In genomic region chr15:83563327-83563856, GRCm38 (mm10) we compare ENCODE assay signal across 8 mouse cellular contexts. TPM values are rescaled to one million over a fixed set of nuclear protein-coding genes. Genes with fewer than 3 reads are reported as not detected.
DNase-seq lines count a peak whose midpoint lies in the region; ATAC-seq and TF ChIP-seq lines count a peak whose summit lies in the region.

TSS of gene Tspo (plus strand) at chr15:83563592.
TSS of gene Mcat (minus strand) at chr15:83563787.

- ATAC-seq in hindbrain, embryonic 16.5 days, result peak; percentile 42; the same call in 1 of the 2 replicates
- ATAC-seq in liver, embryonic 12.5 days, result peak; percentile 84

- peak; percentile 37; the same call in 1 of the 2 replicates for TF ChIP-seq POLR2A in CH12.LX (IDR thresholded peaks at IDR 0.05; ENCODE audit: low read depth, low read length)

- no peak for TF ChIP-seq EP300 in CH12.LX (IDR thresholded peaks at IDR 0.05; ENCODE audit: low read length)

- peak within 1 kb of the TSS; percentile 75 for H3K9ac ChIP-seq in CH12.LX (ENCODE audit: insufficient read depth, low read depth)
- peak within 1 kb of the TSS; percentile 51 for H3K9ac ChIP-seq in hindbrain, embryonic 16.5 days (ENCODE audit: low read depth, low read length)
- H3K9ac ChIP-seq in liver, embryonic 12.5 days, result peak within 1 kb of the TSS; percentile 87

- peak within 1 kb of the TSS; percentile 93 for H3K4me2 ChIP-seq in CH12.LX (ENCODE audit: insufficient read depth, low read depth, poor library complexity, severe bottlenecking)
- H3K4me2 ChIP-seq in hindbrain, embryonic 16.5 days (ENCODE audit: low read length), result peak within 1 kb of the TSS; percentile 72
- peak within 1 kb of the TSS; percentile 94 for H3K4me2 ChIP-seq in liver, embryonic 12.5 days

- no peak for TF ChIP-seq RAD21 in CH12.LX (IDR thresholded peaks at IDR 0.05; ENCODE audit: low read depth, low read length)

- H3K36me3 ChIP-seq in CH12.LX (replicated peaks in 1 of 2; ENCODE audit: control insufficient read depth in 1 of 2, insufficient read depth in 1 of 2, low read length in 1 of 2), result no peaks in the 10 kb centered on the region
- H3K36me3 ChIP-seq in hindbrain, embryonic 16.5 days (ENCODE audit: control insufficient read depth, insufficient read depth, low read length), result no peaks in the 10 kb centered on the region
- H3K36me3 ChIP-seq in liver, embryonic 12.5 days, result no peaks in the 10 kb centered on the region

- no peak for DNase-seq in CH12.LX (ENCODE audit: extremely low read depth)
- DNase-seq in adrenal gland, postnatal 25 days, result peak; percentile 89
- peak; percentile 62 for DNase-seq in gastrocnemius, postnatal 10 days
- DNase-seq in naive thymus-derived CD4-positive, alpha-beta T cell, adult 2 months (ENCODE audit: low read depth), result peak; percentile 77
- peak; percentile 80 for DNase-seq in thymus, postnatal 25 days
- DNase-seq in frontal cortex, postnatal 36 days (ENCODE audit: low spot score in 2 of 2), result no peak

- WGBS in hindbrain, embryonic 16.5 days, result under 1% methylated on average over 28 of the region's 28 CpGs
- WGBS in liver, embryonic 12.5 days (ENCODE audit: insufficient replicate concordance), result under 1% methylated on average over 28 of the region's 28 CpGs

- dilution Hi-C loops in CH12.LX (cut with MboI; ENCODE audit: extremely low pct_ligation_motif_present, extremely low pct_unique_long_range_greater_than_20kb, low sequenced_read_pairs), result no loop called here

- TF ChIP-seq CTCF in CH12.LX (conservative IDR thresholded peaks at IDR 0.05 in 1 of 2, IDR thresholded peaks at IDR 0.05 in 1 of 2; ENCODE audit: low read depth in 2 of 2, low read length in 2 of 2), result no peak

- H3K9me3 ChIP-seq in CH12.LX (replicated peaks; ENCODE audit: low read length), result no peaks in the 10 kb centered on the region
- no peaks in the 10 kb centered on the region for H3K9me3 ChIP-seq in hindbrain, embryonic 16.5 days (ENCODE audit: control insufficient read depth, low read length)
- H3K9me3 ChIP-seq in liver, embryonic 12.5 days (replicated peaks), result no peaks in the 10 kb centered on the region

- H3K4me1 ChIP-seq in CH12.LX (ENCODE audit: control insufficient read depth in 1 of 2, insufficient read depth in 2 of 2), result peaks cover 5 to 35% of the 10 kb centered on the region in 2 experiments
- H3K4me1 ChIP-seq in hindbrain, embryonic 16.5 days (ENCODE audit: control insufficient read depth, insufficient read depth, low read depth, low read length), result peaks cover 12% of the 10 kb centered on the region
- H3K4me1 ChIP-seq in liver, embryonic 12.5 days, result peaks cover 72% of the 10 kb centered on the region

- H3K4me3 ChIP-seq in CH12.LX (replicated peaks in 1 of 3; ENCODE audit: low read depth in 2 of 3, low read length in 2 of 3, poor library complexity in 1 of 3), result peak within 1 kb of the TSS; percentile 62 to 79 (median 78)
- peak within 1 kb of the TSS; percentile 41 for H3K4me3 ChIP-seq in hindbrain, embryonic 16.5 days (ENCODE audit: low read length)
- peak within 1 kb of the TSS; percentile 78 for H3K4me3 ChIP-seq in liver, embryonic 12.5 days

- H3K27me3 ChIP-seq in CH12.LX (replicated peaks), result no peaks in the 10 kb centered on the region
- peaks cover 6% of the 10 kb centered on the region; the same call in 1 of the 2 replicates for H3K27me3 ChIP-seq in hindbrain, embryonic 16.5 days (replicated peaks; ENCODE audit: control insufficient read depth, insufficient read depth, low read length)
- H3K27me3 ChIP-seq in liver, embryonic 12.5 days (replicated peaks), result no peaks in the 10 kb centered on the region

- H3K79me2 ChIP-seq in CH12.LX (replicated peaks; ENCODE audit: control insufficient read depth, extremely low read depth, insufficient read depth, poor library complexity, severe bottlenecking), result no peaks in the 10 kb centered on the region

- H3K27ac ChIP-seq in CH12.LX (ENCODE audit: insufficient read depth, low read depth), result peak within 1 kb of the TSS; percentile 56
- H3K27ac ChIP-seq in hindbrain, embryonic 16.5 days (ENCODE audit: low read depth, low read length), result no peak within 1 kb of the TSS
- H3K27ac ChIP-seq in liver, embryonic 12.5 days, result peak within 1 kb of the TSS; percentile 95

- in situ Hi-C loops in CH12.LX (cut with MboI; ENCODE audit: low pct_ligation_motif_present, low pct_unique_long_range_greater_than_20kb, low sequenced_read_pairs), result no loop called here

TF ChIP-seq in CH12.LX, 34 proteins besides CTCF, POLR2A, EP300 and RAD21:
- TF ChIP-seq MEF2A (IDR thresholded peaks at IDR 0.05; ENCODE audit: borderline replicate concordance, low read depth, low read length) (no peak), MXI1 (IDR thresholded peaks at IDR 0.05; ENCODE audit: low read depth, low read length) (peak; percentile 63), USF1 (IDR thresholded peaks at IDR 0.05; ENCODE audit: low read depth, low read length) (no peak), ZNF384 (IDR thresholded peaks at IDR 0.05; ENCODE audit: low read depth, low read length) (peak; percentile 32; the same call in 1 of the 2 replicates), POLR2AphosphoS2 (IDR thresholded peaks at IDR 0.05; ENCODE audit: low read depth, low read length) (no peak; the same call in 1 of the 2 replicates), NRF1 (IDR thresholded peaks at IDR 0.05; ENCODE audit: low read depth, low read length) (0 out of 2 replicates have a peak, but pooled peaks have one; percentile 45), NELFE (IDR thresholded peaks at IDR 0.05; ENCODE audit: low read depth, low read length) (peak; percentile 18; the same call in 1 of the 2 replicates), ZC3H11A (IDR thresholded peaks at IDR 0.05; ENCODE audit: low read depth, low read length) (no peak), IRF4 (IDR thresholded peaks at IDR 0.05; ENCODE audit: low read depth, low read length) (0 out of 2 replicates have a peak, but pooled peaks have one; percentile 30), ETS1 (conservative IDR thresholded peaks at IDR 0.05; ENCODE audit: low read depth, low read length) (no peak), MAZ (IDR thresholded peaks at IDR 0.05; ENCODE audit: low read depth, low read length) (0 out of 2 replicates have a peak, but pooled peaks have one; percentile 51), SIN3A (IDR thresholded peaks at IDR 0.05; ENCODE audit: low read length) (peak; percentile 14; the same call in 1 of the 2 replicates), RCOR1 (conservative IDR thresholded peaks at IDR 0.05; ENCODE audit: low read depth, low read length) (no peak), JUND (conservative IDR thresholded peaks at IDR 0.05; ENCODE audit: low read depth, low read length) (no peak), SMC3 (IDR thresholded peaks at IDR 0.05; ENCODE audit: low read depth, low read length) (no peak), MYC (IDR thresholded peaks at IDR 0.05; ENCODE audit: low read depth, low read length) (0 out of 2 replicates have a peak, but pooled peaks have one; percentile 24), CHD1 (IDR thresholded peaks at IDR 0.05; ENCODE audit: low read depth, low read length) (no peak), ZMIZ1 (IDR thresholded peaks at IDR 0.05; ENCODE audit: low read depth, low read length) (0 out of 2 replicates have a peak, but pooled peaks have one; percentile 52)

RNA-seq across cellular contexts. Expression of gene Tspo, which starts in this region (rescaled TPM):
- total RNA-seq in CH12.LX (2012; rRNA removed) (66.1 and 70.3 TPM in 2 replicates), CH12.LX (2014; rRNA removed) (40.9 and 42.4 TPM in 2 replicates)
- 20.8 and 22.9 TPM in 2 replicates for polyA plus RNA-seq in CH12.LX (2012; ENCODE audit: insufficient read length, low read depth)
- total RNA-seq in adrenal gland, postnatal 25 days (2021), result 381 and 451 TPM in 2 replicates
- total RNA-seq in gastrocnemius, postnatal 10 days (2021), result 10 to 100 TPM; 30.3 to 33.8 TPM
- 11.5 and 12.7 TPM in 2 replicates for polyA plus RNA-seq in hindbrain, embryonic 16.5 days (2015; fragmentation: Nextera tagmentation; extraction: Ambion mirVana)
- polyA plus RNA-seq in liver, embryonic 12.5 days (2016; fragmentation: Nextera tagmentation; extraction: Ambion mirVana), result 186 and 192 TPM in 2 replicates

RNA-seq across cellular contexts. Expression of gene Mcat, which starts in this region (rescaled TPM):
- total RNA-seq in CH12.LX (2012; rRNA removed) (38.6 and 41.2 TPM in 2 replicates), CH12.LX (2014; rRNA removed) (37.5 and 41.6 TPM in 2 replicates)
- polyA plus RNA-seq in CH12.LX (2012; ENCODE audit: insufficient read length, low read depth), result 28.4 and 28.5 TPM in 2 replicates
- total RNA-seq in adrenal gland, postnatal 25 days (2021), result 32.9 and 44.8 TPM in 2 replicates
- total RNA-seq in gastrocnemius, postnatal 10 days (2021), result 10 to 100 TPM; 22.7 to 29.3 TPM
- 29.4 and 32.7 TPM in 2 replicates for polyA plus RNA-seq in hindbrain, embryonic 16.5 days (2015; fragmentation: Nextera tagmentation; extraction: Ambion mirVana)
- polyA plus RNA-seq in liver, embryonic 12.5 days (2016; fragmentation: Nextera tagmentation; extraction: Ambion mirVana), result 27.1 and 28.1 TPM in 2 replicates

Comparison
In these comparisons a context has a peak if more than half of its experiments do, and no peak if none do; other contexts are left out.
1. DNase-seq: peak in adrenal gland, postnatal 25 days (single experiment), gastrocnemius, postnatal 10 days (single experiment), naive thymus-derived CD4-positive, alpha-beta T cell, adult 2 months (single experiment) and thymus, postnatal 25 days (single experiment); none in CH12.LX (single experiment) and frontal cortex, postnatal 36 days (0 of 2).
2. Peak in every context shown above with its lines, with median percentiles within 50 percentile points of each other: H3K4me2 ChIP-seq, H3K4me3 ChIP-seq and H3K9ac ChIP-seq.